Mouse (Mus musculus) stomach, postnatal 0 days (tissue): ENCODE results near the gene Pgp. TPM values are rescaled to one million over a fixed set of nuclear protein-coding genes. Genes with fewer than 3 reads are reported as not detected.
"Not testable (repeated sequence)": the region's sequence is repeated elsewhere in the genome, so short reads cannot be mapped to it uniquely, and the experiment has no call there.

Experiments
- ATAC-seq: fragments of 200-750 bp; cut with Nextera tagmentation; 2 replicates; pipeline ENCODE4 v1.8.0; 2017; ENCODE audit not compliant: low FRiP score, low TSS enrichment
- DNase-seq: peaks from one replicate; pipeline ENCODE4 v3.0.0-alpha.2; 2016; ENCODE audit warnings: low spot score
- H3K27ac ChIP-seq: fragments of 300-500 bp; sonication (generic); replicated peaks from 2 replicates; pipeline ENCODE4 v1.5.1; 2014; ENCODE audit warnings: mild to moderate bottlenecking, control low read depth
- H3K27me3 ChIP-seq: fragments of 300-500 bp; sonication (generic); 2 replicates; pipeline ENCODE4 v1.6.1; 2014; ENCODE audit warnings: low read length; ENCODE audit not compliant: control insufficient read depth, insufficient read depth
- H3K36me3 ChIP-seq: fragments of 300-500 bp; sonication (generic); 2 replicates; pipeline ENCODE4 v1.6.1; 2014; ENCODE audit warnings: low read length, mixed read lengths; ENCODE audit not compliant: control insufficient read depth, insufficient read depth
- H3K4me1 ChIP-seq: fragments of 300-500 bp; sonication (generic); replicated peaks from 2 replicates; pipeline ENCODE4 v1.6.1; 2014; ENCODE audit warnings: antibody characterized with exemption; ENCODE audit not compliant: control insufficient read depth, insufficient read depth
- H3K4me2 ChIP-seq: fragments of 300-500 bp; sonication (generic); replicated peaks from 2 replicates; pipeline ENCODE4 v1.6.1; 2014; ENCODE audit warnings: low read depth, mild to moderate bottlenecking, control low read depth, moderate library complexity
- H3K4me3 ChIP-seq: fragments of 300-500 bp; sonication (generic); 2 replicates; pipeline ENCODE4 v1.5.1; 2014; ENCODE audit warnings: low read depth, low read length, control low read depth
- H3K9ac ChIP-seq: fragments of 300-500 bp; sonication (generic); 2 replicates; pipeline ENCODE4 v1.6.1; 2014; ENCODE audit warnings: mild to moderate bottlenecking, low read length, control low read depth, mixed read lengths
- H3K9me3 ChIP-seq: fragments of 300-500 bp; sonication (generic); 2 replicates; pipeline ENCODE4 v1.6.1; 2016; ENCODE audit warnings: low read length; ENCODE audit not compliant: control insufficient read depth
- CTCF ChIP-seq: IDR thresholded peaks from 2 replicates; pipeline ENCODE4 v1.5.1; 2016; ENCODE audit warnings: antibody characterized with exemption, low read depth, mild to moderate bottlenecking, moderate library complexity
- EP300 ChIP-seq: optimal IDR thresholded peaks from 2 replicates; pipeline ENCODE3; 2016; ENCODE audit warnings: antibody characterized with exemption
- WGBS: fragments of 180-500 bp; shearing (Covaris S2); extraction: QIAGEN DNeasy Blood & Tissue Kit; methylation state at CpG from one replicate; pipeline ENCODE4 v1.1.7; 2014; 5-methylcytosine and 5-hydroxymethylcytosine counted together
- polyA plus RNA-seq: library from polyadenylated mRNA; unstranded; fragments of >200 nt; fragmentation: Nextera tagmentation; extraction: Ambion mirVana; gene quantifications from 2 replicates; pipeline ENCODE4 v1.2.1, GENCODE M21; 2015

The Pgp gene
- polyA plus RNA-seq, result 45.4 and 48.9 TPM in 2 replicates

- under 1% methylated on average over 53 of the region's 75 CpGs for WGBS
- H3K9me3 ChIP-seq, result no peaks in the 10 kb centered on the region
- DNase-seq (peak; percentile 99), ATAC-seq (peak; percentile 97)
- H3K36me3 ChIP-seq, result peaks cover 6% of the 10 kb centered on the region; the same call in 1 of the 2 replicates
- H3K9ac ChIP-seq, result peak within 1 kb of the TSS; percentile 87
- peak within 1 kb of the TSS; percentile 97 for H3K4me2 ChIP-seq
- TF ChIP-seq EP300 (no peak), CTCF (no peak)
- no peaks in the 10 kb centered on the region for H3K27me3 ChIP-seq
- peak within 1 kb of the TSS; percentile 89 for H3K27ac ChIP-seq
- peak within 1 kb of the TSS; percentile 78 for H3K4me3 ChIP-seq
- 0 out of 2 replicates have a peak, but pooled peaks cover 6% of the 10 kb centered on the region for H3K4me1 ChIP-seq
Measured at GRCm38 (mm10) chr17:24469910-24470602, at the start of gene Pgp, which contains the start of gene E4f1. TSS of gene Pgp (plus strand) at chr17:24470392. TSS of gene E4f1 (minus strand) at chr17:24470313.

GRCm38 (mm10) chr17:24423114-24423513, 47.1 kb upstream of the Pgp start:
- H3K36me3 ChIP-seq, result peaks cover 35% of the 10 kb centered on the region
- H3K9ac ChIP-seq, result no peak overlapping the region
- TF ChIP-seq EP300 (no peak), CTCF (no peak)
- no peaks in the 10 kb centered on the region for H3K27me3 ChIP-seq
- H3K9me3 ChIP-seq, result no peaks in the 10 kb centered on the region
- H3K27ac ChIP-seq, result no peak overlapping the region
- 82% methylated on average over 4 of the region's 4 CpGs for WGBS
- no peak overlapping the region for H3K4me3 ChIP-seq
- no peaks in the 10 kb centered on the region; the same call in 1 of the 2 replicates for H3K4me1 ChIP-seq
- DNase-seq, result no peak
- no peak for ATAC-seq
- H3K4me2 ChIP-seq, result no peak overlapping the region

GRCm38 (mm10) chr17:24424489-24424888, 45.7 kb upstream of the Pgp start:
- Histone ChIP-seq H3K36me3 (peaks cover 30% of the 10 kb centered on the region), H3K4me2 (no peak overlapping the region)
- 90% methylated on average over 5 of the region's 5 CpGs for whole genome bisulfite sequencing

GRCm38 (mm10) chr17:24425326-24425725, 44.9 kb upstream of the Pgp start:
- H3K9me3 ChIP-seq, H3K9ac ChIP-seq, ATAC-seq, H3K4me2 ChIP-seq, H3K4me3 ChIP-seq, DNase-seq, H3K27me3 ChIP-seq, H3K4me1 ChIP-seq, H3K27ac ChIP-seq: not testable (repeated sequence)
- peaks cover 25% of the 10 kb centered on the region for H3K36me3 ChIP-seq
- WGBS, result 93% methylated on average over 4 of the region's 8 CpGs

More at GRCm38 (mm10) chr17:24424489-24424888, 45.7 kb upstream of the Pgp start:
- Histone ChIP-seq H3K4me1 (no peaks in the 10 kb centered on the region; the same call in 1 of the 2 replicates), H3K27me3 (no peaks in the 10 kb centered on the region), H3K27ac (no peak overlapping the region), H3K9ac (no peak overlapping the region), H3K9me3 (no peaks in the 10 kb centered on the region), H3K4me3 (no peak overlapping the region)
- TF ChIP-seq CTCF (no peak), EP300 (no peak)
- no peak for DNase-seq
- ATAC-seq, result no peak

GRCm38 (mm10) chr17:24425905-24426304, 44.3 kb upstream of the Pgp start:
- H3K9me3 ChIP-seq, result no peaks in the 10 kb centered on the region
- no peak overlapping the region for H3K4me3 ChIP-seq
- H3K27ac ChIP-seq, result peak overlapping the region; percentile 58; the same call in 1 of the 2 replicates
- H3K27me3 ChIP-seq, result no peaks in the 10 kb centered on the region
- no peaks in the 10 kb centered on the region; the same call in 1 of the 2 replicates for H3K4me1 ChIP-seq
- H3K9ac ChIP-seq, result no peak overlapping the region
- DNase-seq (no peak), ATAC-seq (no peak)
- TF ChIP-seq EP300, result no peak
- no peak for TF ChIP-seq CTCF
- H3K36me3 ChIP-seq, result peaks cover 23% of the 10 kb centered on the region
- H3K4me2 ChIP-seq, result no peak overlapping the region
- WGBS, result 80% methylated on average over 7 of the region's 7 CpGs
